ENCODE assay signal across 28 mouse cellular contexts in the genomic region with DNA sequence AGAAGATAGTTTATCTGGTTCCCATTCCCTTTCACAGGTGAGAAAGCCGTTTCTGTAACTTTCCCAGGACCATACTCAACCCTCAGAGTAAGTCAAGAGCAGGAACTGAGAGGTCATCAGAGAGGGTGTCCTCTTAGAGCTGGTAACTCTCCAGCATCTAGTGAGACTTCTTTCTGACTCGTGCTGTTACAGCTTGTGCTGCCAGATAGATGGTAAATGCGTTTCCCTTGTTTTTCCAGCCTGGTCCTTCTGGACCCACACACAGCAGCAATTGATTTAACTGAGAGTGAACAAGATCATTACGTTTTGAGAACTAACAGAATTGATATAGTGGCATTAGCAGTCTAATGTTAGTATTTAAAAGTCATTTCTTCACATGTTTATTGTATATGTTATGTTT.
"Had no signal": no experiment of that assay in that cellular context is flagged by ENCODE, and none has a peak within 500 bp of the region (broad histone marks: within the 10 kb centered on the region; RNA-seq: fewer than 3 reads in every experiment).

No protein-coding gene starts in this region.

- H3K9ac ChIP-seq: embryonic facial prominence, embryonic 12.5 days; embryonic facial prominence, embryonic 13.5 days; embryonic facial prominence, embryonic 15.5 days; forebrain, embryonic 12.5 days; forebrain, embryonic 13.5 days; forebrain, embryonic 15.5 days; forebrain, postnatal 0 days had no signal

- DNase-seq: cerebellum, adult 2 months; cerebellum, adult 8-10 months; cerebellum, adult 9-10 months; cerebellum, adult 9-11 months; cerebellum, postnatal 10 days; cerebellum, postnatal 14 days; cerebellum, postnatal 25 days; cerebellum, postnatal 36 days; embryo, embryonic 11 days; forebrain, postnatal 0 days; gastrocnemius, adult 2 months; gastrocnemius, postnatal 10 days; gastrocnemius, postnatal 14 days; gastrocnemius, postnatal 25 days; gastrocnemius, postnatal 36 days; heart, adult 18-20 months; heart, adult 2 months had no signal

- ATAC-seq: forebrain, embryonic 13.5 days; forebrain, embryonic 14.5 days; forebrain, embryonic 15.5 days; forebrain, embryonic 16.5 days; forebrain, postnatal 0 days had no signal

- H3K4me3 ChIP-seq: embryonic facial prominence, embryonic 10.5 days; embryonic facial prominence, embryonic 12.5 days; embryonic facial prominence, embryonic 13.5 days; embryonic facial prominence, embryonic 15.5 days; erythroblast, embryonic 14.5 days; forebrain, embryonic 10.5 days; forebrain, embryonic 12.5 days; forebrain, embryonic 13.5 days; forebrain, embryonic 15.5 days; gastrocnemius, adult 2 months; heart, adult 2 months had no signal

- H3K4me2 ChIP-seq: embryonic facial prominence, embryonic 12.5 days; embryonic facial prominence, embryonic 13.5 days; embryonic facial prominence, embryonic 15.5 days; forebrain, embryonic 12.5 days; forebrain, embryonic 13.5 days; forebrain, embryonic 15.5 days had no signal

- H3K27me3 ChIP-seq: embryonic facial prominence, embryonic 12.5 days; embryonic facial prominence, embryonic 13.5 days; embryonic facial prominence, embryonic 15.5 days had no signal

- H3K9me3 ChIP-seq: embryonic facial prominence, embryonic 10.5 days; embryonic facial prominence, embryonic 12.5 days; embryonic facial prominence, embryonic 13.5 days; embryonic facial prominence, embryonic 15.5 days; forebrain, embryonic 12.5 days; forebrain, embryonic 13.5 days; forebrain, embryonic 15.5 days had no signal

- H3K27ac ChIP-seq: embryonic facial prominence, embryonic 10.5 days; embryonic facial prominence, embryonic 12.5 days; embryonic facial prominence, embryonic 13.5 days; embryonic facial prominence, embryonic 15.5 days; forebrain, embryonic 10.5 days; forebrain, embryonic 12.5 days; forebrain, embryonic 13.5 days; forebrain, embryonic 15.5 days; gastrocnemius, adult 2 months; heart, adult 2 months had no signal

- H3K36me3 ChIP-seq: embryonic facial prominence, embryonic 12.5 days; embryonic facial prominence, embryonic 13.5 days; embryonic facial prominence, embryonic 15.5 days; forebrain, embryonic 12.5 days; forebrain, embryonic 15.5 days had no signal

- H3K4me1 ChIP-seq: forebrain, embryonic 15.5 days had no signal
